Mouse (Mus musculus) embryonic facial prominence, embryonic 11.5 days (tissue): ENCODE measurements at regions not wholly inside any gene's neighbourhood (a gene's known extent, or its start where the extent isn't known, plus 50 kb on each side); places are given as distances from the start of the nearest gene placed in this dataset. TPM values are rescaled to one million over a fixed set of nuclear protein-coding genes. Genes with fewer than 3 reads are reported as not detected.

Experiments
- ATAC-seq: fragments of 200-750 bp; cut with Nextera tagmentation; replicated peaks from 2 replicates; pipeline ENCODE4 v1.8.0; 2017; ENCODE audit warnings: low read depth; ENCODE audit not compliant: insufficient number of reproducible peaks, low FRiP score, low TSS enrichment
- DNase-seq: peaks from one replicate; pipeline ENCODE4 v3.0.0-alpha.2; 2015; ENCODE audit warnings: low spot score
- H3K27ac ChIP-seq: fragments of 300-500 bp; sonication (generic); replicated peaks from 2 replicates; pipeline ENCODE4 v1.5.1; 2014; ENCODE audit warnings: mild to moderate bottlenecking, low read depth, low read length, control low read depth
- H3K27me3 ChIP-seq: fragments of 300-500 bp; sonication (generic); 2 replicates; pipeline ENCODE4 v1.6.1; 2014; ENCODE audit warnings: mild to moderate bottlenecking, low read length, moderate library complexity, mixed read lengths; ENCODE audit not compliant: control insufficient read depth, insufficient read depth
- H3K36me3 ChIP-seq: fragments of 300-500 bp; sonication (generic); replicated peaks from 2 replicates; pipeline ENCODE4 v1.6.1; 2014; ENCODE audit warnings: low read depth, mild to moderate bottlenecking, low read length, moderate library complexity, mixed read lengths; ENCODE audit not compliant: control insufficient read depth, insufficient read depth
- H3K4me1 ChIP-seq: fragments of 300-500 bp; sonication (generic); 2 replicates; pipeline ENCODE4 v1.6.1; 2014; ENCODE audit warnings: low read length, mixed read lengths; ENCODE audit not compliant: control insufficient read depth, insufficient read depth
- H3K4me2 ChIP-seq: fragments of 300-500 bp; sonication (generic); 2 replicates; pipeline ENCODE4 v1.6.1; 2014; ENCODE audit warnings: low read depth, mild to moderate bottlenecking, control low read depth, low read length, moderate library complexity
- H3K4me3 ChIP-seq: fragments of 300-500 bp; sonication (generic); 2 replicates; pipeline ENCODE4 v1.5.1; 2014; ENCODE audit warnings: low read depth, low read length, control low read depth
- H3K9ac ChIP-seq: fragments of 300-500 bp; sonication (generic); replicated peaks from 2 replicates; pipeline ENCODE4 v1.6.1; 2014; ENCODE audit warnings: mild to moderate bottlenecking, control low read depth, low read length
- H3K9me3 ChIP-seq: fragments of 300-500 bp; sonication (generic); replicated peaks from 2 replicates; pipeline ENCODE4 v1.6.1; 2016; ENCODE audit warnings: mild to moderate bottlenecking, low read length, inconsistent platforms, mixed read lengths; ENCODE audit not compliant: control insufficient read depth
- WGBS: fragments of 180-500 bp; shearing (Covaris S2); extraction: QIAGEN DNeasy Blood & Tissue Kit; methylation state at CpG from one replicate; pipeline ENCODE4 v1.1.7; 2014; 5-methylcytosine and 5-hydroxymethylcytosine counted together
- microRNA-seq: library from miRNA; unstranded; fragments of <30 nt; microRNA quantifications from one replicate; pipeline ENCODE4, GENCODE M21; 2016; ENCODE audit warnings: borderline number of aligned reads

- WGBS = 71% methylated on average over 2 of the region's 2 CpGs
- no peak overlapping the region for H3K9ac ChIP-seq
Measured at GRCm38 (mm10) chr9:25870260-25870659, 388.9 kb downstream of the Eepd1 start.

GRCm38 (mm10) chr9:25896333-25896905 is 415.1 kb downstream of the Eepd1 start:
- Histone ChIP-seq H3K9me3 (no peaks in the 10 kb centered on the region), H3K4me3 (no peak overlapping the region), H3K4me2 (no peak overlapping the region), H3K9ac (no peak overlapping the region), H3K27ac (no peak overlapping the region), H3K4me1 (no peaks in the 10 kb centered on the region), H3K27me3 (no peaks in the 10 kb centered on the region), H3K36me3 (no peaks in the 10 kb centered on the region)
- DNase-seq = no peak
- no peak for ATAC-seq

More at GRCm38 (mm10) chr9:25870260-25870659, 388.9 kb downstream of the Eepd1 start:
- Histone ChIP-seq H3K9me3 (no peaks in the 10 kb centered on the region), H3K36me3 (no peaks in the 10 kb centered on the region), H3K27ac (no peak overlapping the region), H3K27me3 (no peaks in the 10 kb centered on the region), H3K4me1 (no peaks in the 10 kb centered on the region), H3K4me3 (no peak overlapping the region), H3K4me2 (no peak overlapping the region)
- DNase-seq (no peak), ATAC-seq (no peak)

Small RNA genes in the stretch of these regions (microRNA-seq; reads per million reads assigned to microRNA genes)
- gene Gm26190 = not detected
